Mouse (Mus musculus) heart, postnatal 36 days (tissue): ENCODE measurements around the gene Sprr4. TPM values are rescaled to one million over a fixed set of nuclear protein-coding genes. Genes with fewer than 3 reads are reported as not detected.
A peak's percentile ranks its signal among the peaks of the same experiment; 100 is the strongest.
"Not testable (repeated sequence)": the region's sequence is repeated elsewhere in the genome, so short reads cannot be mapped to it uniquely, and the experiment has no call there.

ENCODE experiments used
- DNase-seq, 2 experiments: peaks; one replicate each; pipeline ENCODE4 v3.0.0; 2021 to 2022
- intact Hi-C: fragments of 180-260 bp; cut with DNase I; formaldehyde crosslinking; loops from one replicate; pipeline ENCODE4 v1.15.1; 2025
- total RNA-seq, 2 experiments: library from RNA; stranded (reverse); gene quantifications; 2 replicates each; pipeline ENCODE4 v1.2.3; 2021

Sprr4 gene
- total RNA-seq = not detected

DNA sequence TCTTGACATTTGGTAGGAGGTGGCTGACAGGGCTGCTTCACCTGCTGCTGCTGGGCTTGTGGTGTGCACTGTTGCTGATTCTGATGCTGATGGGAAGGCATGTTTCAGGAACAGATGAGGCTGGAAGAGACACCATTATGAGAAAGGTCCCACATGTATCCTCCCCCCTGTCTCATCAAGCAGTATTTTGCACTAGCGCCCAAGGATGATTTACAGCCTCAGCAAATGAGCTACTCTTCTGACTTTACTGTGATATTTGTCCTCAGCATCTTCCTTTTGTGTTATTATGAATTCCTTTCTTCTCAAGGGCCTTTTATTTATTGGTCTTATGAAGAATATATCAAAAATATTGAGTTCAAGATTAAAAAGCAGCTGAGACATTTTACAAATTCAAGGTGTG, at the start of gene Sprr4:
Gene Sprr4 (minus strand): TSS at position 101 of the 400 bp plus-strand sequence.
- no peak for DNase-seq
- intact Hi-C loops = no loop called here

DNA sequence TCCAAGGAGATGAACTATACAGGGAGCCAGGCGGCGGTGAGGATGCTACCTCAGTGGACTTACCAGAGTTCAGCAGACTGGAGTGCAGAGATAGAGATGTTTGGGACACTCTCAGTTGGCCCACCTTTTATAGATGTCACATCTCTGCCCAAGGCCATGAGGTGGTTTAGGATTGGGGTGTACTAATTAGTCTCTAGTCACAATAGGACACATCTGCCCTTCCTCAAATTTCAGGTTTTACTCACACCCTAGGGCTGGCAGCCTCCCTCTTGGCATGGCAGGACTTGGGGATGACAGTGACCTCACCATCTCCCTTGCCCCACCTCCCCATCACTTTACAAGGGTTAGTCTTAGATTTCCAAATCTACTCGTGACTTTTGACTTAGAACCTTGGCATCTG, 34.1 kb upstream of the Sprr4 start, which contains the start of gene 2310046K23Rik:
Gene 2310046K23Rik (minus strand): TSS at position 101 of the 400 bp plus-strand sequence.
- no peak for DNase-seq
- intact Hi-C loops = no loop called here

DNA sequence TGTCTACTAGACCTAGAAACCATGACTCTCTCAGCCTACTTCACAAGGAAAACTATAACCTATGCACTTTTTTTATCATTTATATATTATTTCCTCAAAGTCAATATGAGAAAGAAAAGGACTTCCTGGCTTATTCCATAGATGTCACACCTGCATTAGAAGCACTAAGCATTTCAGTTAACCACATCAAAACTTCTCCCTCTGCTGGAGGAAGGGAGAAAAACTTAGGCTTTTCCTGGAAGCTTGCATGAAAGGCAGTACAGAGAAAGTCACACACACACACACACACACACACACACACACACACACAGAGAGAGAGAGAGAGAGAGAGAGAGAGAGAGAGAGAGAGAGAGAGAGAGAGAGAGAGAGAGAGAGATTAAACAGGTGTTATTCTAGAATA, 12.0 kb upstream of the Sprr4 start:
- no peak for DNase-seq
- intact Hi-C loops = no loop called here

- DNase-seq = peak in 1 of 2 experiments; percentile 10
- intact Hi-C loops = loop anchor here (2.0 kb wide), 1 partner anchor 116 kb away; no protein-coding TSS in a partner anchor
These were observed 10.5 kb upstream of the Sprr4 start for GRCm38 (mm10) chr3:92510786-92511185.

- no peak for DNase-seq
- intact Hi-C loops = loop anchor here (2.0 kb wide), 1 partner anchor 357 kb away; no protein-coding TSS in a partner anchor
These were observed 7.9 kb upstream of the Sprr4 start for GRCm38 (mm10) chr3:92508185-92508584.

DNA sequence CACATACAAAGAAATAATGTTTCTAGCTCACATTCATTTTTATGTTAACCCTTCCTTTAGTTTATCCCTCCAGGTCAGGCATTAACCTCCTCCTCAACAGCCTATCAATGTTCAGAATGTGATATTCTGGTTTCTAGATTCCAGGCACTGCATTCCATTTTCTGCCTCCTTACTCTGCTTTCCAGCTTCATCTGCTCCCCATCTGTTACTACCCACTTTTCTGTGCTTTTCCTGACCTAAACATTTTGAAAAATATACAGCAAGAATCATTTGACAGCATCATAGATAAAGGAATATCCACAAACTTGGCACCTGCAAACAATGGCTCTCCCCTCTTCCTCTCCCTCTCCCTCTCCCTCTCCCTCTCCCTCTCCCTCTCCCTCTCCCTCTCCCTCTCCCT, 3.2 kb upstream of the Sprr4 start:
- no peak for DNase-seq
- intact Hi-C loops = no loop called here

DNA sequence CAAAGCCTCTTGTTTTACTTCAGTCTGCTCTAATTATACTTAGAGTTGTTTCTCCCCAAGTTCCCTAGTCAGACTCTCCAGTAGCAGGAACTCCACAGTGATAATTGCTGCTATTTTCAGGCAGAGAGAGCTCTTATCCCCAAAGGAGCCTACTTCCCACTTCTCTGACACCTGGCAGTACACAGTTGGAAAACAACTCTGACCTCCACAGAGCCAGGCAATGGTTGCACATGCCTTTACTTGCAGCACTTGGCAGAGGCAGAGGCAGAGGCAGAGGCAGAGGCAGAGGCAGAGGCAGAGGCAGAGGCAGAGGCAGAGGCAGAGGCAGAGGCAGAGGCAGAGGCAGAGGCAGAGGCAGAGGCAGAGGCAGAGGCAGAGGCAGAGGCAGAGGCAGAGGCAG, 10.0 kb downstream of the Sprr4 start:
- intact Hi-C loops, DNase-seq: not testable (repeated sequence)

DNA sequence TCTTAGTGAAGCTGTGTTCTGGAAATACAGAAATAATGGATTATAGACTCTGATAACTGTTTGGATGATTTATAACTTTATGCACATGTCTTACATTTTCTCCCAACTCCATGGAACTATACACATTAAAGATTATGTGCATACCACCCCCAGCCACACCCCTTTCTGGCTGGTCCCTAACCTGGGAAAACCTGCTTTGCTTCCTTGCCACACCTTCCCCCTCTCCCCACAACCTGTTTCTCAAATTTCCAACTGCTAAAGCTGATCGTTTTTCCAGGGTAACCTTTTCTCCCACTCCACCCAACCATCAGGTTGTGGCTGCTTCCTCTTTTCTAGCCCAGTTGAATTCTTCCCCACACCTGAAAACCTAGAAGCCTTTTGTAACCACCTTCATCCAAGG, 14.0 kb downstream of the Sprr4 start:
- no peak for DNase-seq
- intact Hi-C loops = no loop called here

GRCm38 (mm10) chr3:92485863-92486262, 14.4 kb downstream of the Sprr4 start, which contains the start of gene Sprr1a:
Sprr1a (minus strand) TSS chr3:92485895.
- intact Hi-C loops = no loop called here

DNA sequence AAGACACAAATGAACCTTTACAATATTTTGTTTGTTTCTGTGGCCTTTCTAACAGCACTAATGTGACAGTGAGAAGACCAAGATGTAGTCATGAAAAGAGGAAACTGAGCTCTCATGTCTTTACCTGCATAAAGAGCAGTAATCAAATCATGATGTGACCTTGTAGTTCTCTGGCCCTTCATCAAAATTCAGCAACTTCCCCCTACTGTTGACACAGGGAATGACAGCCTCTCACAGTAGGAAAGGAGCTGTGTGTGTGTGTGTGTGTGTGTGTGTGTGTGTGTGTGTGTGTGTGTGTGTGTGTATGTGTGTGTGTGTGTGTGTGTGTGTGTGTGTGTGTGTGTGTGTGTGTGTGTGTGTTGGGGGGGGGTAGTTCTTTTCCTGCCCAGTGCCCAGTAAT, 19.0 kb downstream of the Sprr4 start:
- intact Hi-C loops = not testable (repeated sequence)

More at GRCm38 (mm10) chr3:92485863-92486262, 14.4 kb downstream of the Sprr4 start, which contains the start of gene Sprr1a:
- no peak for DNase-seq

DNA sequence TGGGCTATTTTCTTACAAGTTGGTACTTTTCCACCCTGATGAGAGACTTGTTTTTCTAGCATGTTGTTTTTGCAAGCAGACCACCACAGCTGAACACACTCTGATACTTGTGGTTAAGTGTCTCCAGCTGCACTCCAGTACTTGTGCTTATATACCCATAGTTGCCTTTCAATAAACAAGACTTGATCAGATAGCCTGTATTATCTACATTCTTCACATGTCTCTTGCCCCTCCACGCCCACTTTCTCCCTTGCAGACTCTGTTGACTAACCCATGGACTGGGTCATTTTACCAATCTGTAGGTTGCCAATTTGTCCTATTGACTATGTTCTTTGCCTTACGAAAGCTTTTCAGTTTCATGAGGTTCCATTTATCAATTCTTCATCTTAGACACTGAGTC, 30.2 kb downstream of the Sprr4 start:
- intact Hi-C loops = no loop called here

More for the DNA sequence above, 19.0 kb downstream of the Sprr4 start:
- not testable (repeated sequence) for DNase-seq

DNA sequence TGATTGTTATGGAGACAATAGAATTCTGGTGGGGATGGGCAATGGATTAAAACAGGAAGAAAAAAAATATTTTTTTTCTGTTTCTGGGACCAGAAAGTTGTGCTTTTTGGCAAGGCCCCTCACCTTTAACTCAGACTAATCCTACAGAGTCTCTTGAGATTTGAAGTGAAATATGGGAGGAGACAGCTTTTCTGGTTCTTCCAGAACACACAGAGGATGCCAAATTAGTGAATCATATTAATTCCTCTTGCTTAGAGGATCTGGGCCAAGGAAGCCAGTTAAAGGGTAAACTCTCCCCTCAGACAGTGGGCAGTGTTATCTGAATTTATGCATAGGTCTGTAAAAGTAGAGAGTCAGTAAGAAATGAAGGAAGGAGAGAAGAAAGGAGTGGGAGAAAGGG, 32.9 kb downstream of the Sprr4 start:
- intact Hi-C loops = no loop called here
- DNase-seq = no peak

More for the DNA sequence above, 30.2 kb downstream of the Sprr4 start:
- no peak for DNase-seq

- intact Hi-C loops = no loop called here
These were observed 33.7 kb downstream of the Sprr4 start for GRCm38 (mm10) chr3:92466576-92466975.

GRCm38 (mm10) chr3:92458620-92459019, 41.7 kb downstream of the Sprr4 start, which contains the start of gene Sprr3:
Sprr3 (minus strand) TSS chr3:92458720.
- intact Hi-C loops = no loop called here
- DNase-seq = no peak

More at GRCm38 (mm10) chr3:92466576-92466975, 33.7 kb downstream of the Sprr4 start:
- DNase-seq = no peak

DNA sequence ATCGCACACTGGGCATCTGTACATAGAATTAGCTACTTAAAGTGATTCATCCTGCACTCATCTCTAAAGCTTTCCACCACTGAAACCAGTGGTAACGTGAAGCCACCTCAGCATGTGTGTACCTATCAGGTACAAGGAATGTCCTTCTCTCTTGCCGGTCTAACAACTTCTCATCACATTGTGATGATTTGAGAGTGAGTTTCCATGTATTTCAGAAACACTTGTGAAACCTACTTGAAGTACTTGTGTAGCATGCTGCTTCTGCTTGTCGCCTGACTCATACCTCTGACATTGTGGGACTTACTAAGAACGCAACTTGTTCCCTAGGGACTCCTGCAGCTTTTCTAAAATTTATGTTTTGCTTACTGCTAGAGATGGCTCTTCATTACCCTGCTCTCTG, 45.1 kb downstream of the Sprr4 start:
- intact Hi-C loops = no loop called here
- DNase-seq = no peak

Other genes starting within 250 kb of the Sprr4 start
- not detected for gene Sprr2a3, start 215.1 kb downstream of the Sprr4 start, total RNA-seq
- not detected for gene Sprr2b, start 183.9 kb downstream of the Sprr4 start, total RNA-seq
- not detected for gene Sprr2d, start 161.4 kb downstream of the Sprr4 start, total RNA-seq
- gene Sprr2e, start 148.3 kb downstream of the Sprr4 start, total RNA-seq = not detected
- gene Sprr2f, start 135.3 kb downstream of the Sprr4 start, total RNA-seq = not detected
- not detected for gene Sprr2h, start 114.8 kb downstream of the Sprr4 start, total RNA-seq
- not detected for gene Sprr2i, start 92.5 kb downstream of the Sprr4 start, total RNA-seq
- gene Sprr2j-ps, start 82.4 kb downstream of the Sprr4 start, total RNA-seq = not detected
- 1 to 10 TPM; 1.2 to 3.3 TPM for gene Gm9774, start 71.1 kb downstream of the Sprr4 start, total RNA-seq
- not detected for gene Sprr2k, start 67.9 kb downstream of the Sprr4 start, total RNA-seq
- gene Sprr1b, start 61.7 kb downstream of the Sprr4 start, total RNA-seq = not detected
- gene Sprr3, start 41.8 kb downstream of the Sprr4 start, total RNA-seq = not detected
- not detected for gene Sprr1a, start 14.6 kb downstream of the Sprr4 start, total RNA-seq
- not detected for gene 2310046K23Rik, start 34.0 kb upstream of the Sprr4 start, total RNA-seq
- not detected for gene Ivl, start 73.2 kb upstream of the Sprr4 start, total RNA-seq
- gene Smcp, start 88.5 kb upstream of the Sprr4 start, total RNA-seq = not detected
- not detected for gene 2210017I01Rik, start 107.0 kb upstream of the Sprr4 start, total RNA-seq
- gene Lce6a, start 121.2 kb upstream of the Sprr4 start, total RNA-seq = not detected
- not detected for gene Lce1a1, start 147.8 kb upstream of the Sprr4 start, total RNA-seq
- gene Lce1b, start 156.4 kb upstream of the Sprr4 start, total RNA-seq = not detected
- gene Lce1a2, start 169.8 kb upstream of the Sprr4 start, total RNA-seq = not detected
- not detected for gene Lce1c, start 178.8 kb upstream of the Sprr4 start, total RNA-seq
- gene Lce1d, start 186.7 kb upstream of the Sprr4 start, total RNA-seq = not detected
- gene Lce1e, start 208.6 kb upstream of the Sprr4 start, total RNA-seq = not detected
- not detected for gene Lce1f, start 219.9 kb upstream of the Sprr4 start, total RNA-seq
- not detected for gene Gm38119, start 238.6 kb upstream of the Sprr4 start, total RNA-seq